Mouse (Mus musculus): ENCODE measurements around the gene Aspdh.

Gene Aspdh

DNA sequence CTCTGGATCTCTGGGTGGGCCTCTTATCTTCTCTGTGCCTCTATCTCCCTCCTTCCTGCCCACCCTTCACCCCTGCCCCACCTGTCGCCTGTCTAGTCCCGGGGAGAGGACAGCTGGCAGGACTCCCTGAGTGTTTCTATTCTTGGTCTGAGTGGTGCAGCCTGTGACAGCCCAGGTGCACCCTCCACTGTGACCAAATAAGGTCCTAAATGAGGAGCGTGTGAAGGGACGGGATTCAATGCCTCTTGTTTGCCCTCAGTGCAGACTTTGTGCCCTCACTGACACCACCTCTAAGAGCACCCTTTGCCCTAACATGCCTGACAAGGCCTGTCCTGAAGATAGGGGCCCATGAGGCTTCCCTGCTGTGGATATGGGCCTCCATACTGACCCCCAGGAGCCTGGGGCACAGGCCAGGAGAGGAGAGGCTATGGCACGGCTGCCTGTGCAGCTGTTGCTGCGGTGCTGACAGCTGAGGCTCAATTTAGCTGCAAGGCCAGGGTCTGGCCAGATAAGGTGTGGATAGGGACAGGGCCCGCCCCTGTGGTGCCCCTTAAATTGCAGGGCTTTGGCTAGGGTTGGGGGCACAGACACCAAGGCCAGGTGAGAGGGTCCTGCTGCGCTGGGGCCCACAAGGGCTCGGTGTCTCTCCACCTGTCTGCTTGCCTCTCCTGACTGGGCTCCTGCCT lies 7.9 kb downstream of the Aspdh start:
- no peak for DNase-seq

GRCm38 (mm10) chr7:44474419-44474818 lies 9.2 kb downstream of the Aspdh start:
- no peak for DNase-seq

DNA sequence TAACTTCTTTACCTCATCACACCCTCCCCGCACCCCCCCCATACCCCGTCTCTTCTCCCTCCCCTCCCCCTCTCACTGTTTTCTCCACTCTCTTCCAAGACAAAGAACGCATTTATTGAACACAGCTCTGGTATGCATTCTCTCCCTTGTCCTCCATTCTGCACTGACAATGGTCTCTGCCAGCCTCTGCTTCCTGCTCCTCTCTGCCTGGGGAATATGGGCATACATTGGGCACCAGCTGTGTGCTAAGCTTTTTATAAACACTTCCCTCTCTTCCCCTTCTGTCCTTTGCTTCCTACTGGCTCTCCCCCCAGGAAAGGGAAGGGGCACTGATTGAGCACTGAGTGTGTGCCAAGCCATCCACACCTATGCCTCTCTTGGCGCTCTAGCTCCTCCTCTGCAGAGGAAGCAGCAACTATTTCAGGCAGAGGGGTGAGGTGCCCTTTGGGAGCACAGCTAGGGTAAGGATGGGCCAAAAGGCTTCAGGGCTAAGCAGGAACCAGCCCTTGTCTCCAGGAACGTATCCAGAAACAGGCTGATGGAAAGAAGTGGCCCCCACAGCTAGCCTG lies 9.9 kb downstream of the Aspdh start:
- DNase-seq, result no peak

DNA sequence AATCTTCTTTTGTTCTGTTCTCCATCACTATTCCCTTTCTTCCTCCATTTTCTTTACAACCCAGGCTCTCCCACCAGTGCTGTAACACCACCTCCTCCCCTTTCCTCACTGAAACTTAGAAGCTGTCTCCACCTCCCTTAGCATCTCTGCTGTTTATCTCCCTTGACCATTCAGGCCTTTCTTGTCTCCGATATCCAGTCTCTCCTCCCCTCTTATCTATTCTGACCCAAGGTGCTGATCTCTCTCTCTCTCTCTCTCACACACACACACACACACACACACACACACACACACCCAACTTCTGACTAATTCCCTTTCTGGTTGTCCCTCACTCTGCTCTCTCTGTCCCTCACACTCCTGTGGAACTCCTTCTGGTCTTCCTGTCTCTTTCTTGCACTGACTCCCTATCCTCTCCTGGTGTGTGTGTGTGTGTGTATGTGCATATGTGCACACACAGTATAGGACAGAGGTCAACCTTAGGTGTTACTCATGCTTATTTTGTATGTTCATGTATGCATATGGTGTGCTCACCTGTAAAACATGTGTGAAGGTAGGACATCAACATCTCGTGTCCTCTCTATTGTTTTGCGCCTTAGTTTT lies 17.7 kb downstream of the Aspdh start:
- no peak for DNase-seq

DNA sequence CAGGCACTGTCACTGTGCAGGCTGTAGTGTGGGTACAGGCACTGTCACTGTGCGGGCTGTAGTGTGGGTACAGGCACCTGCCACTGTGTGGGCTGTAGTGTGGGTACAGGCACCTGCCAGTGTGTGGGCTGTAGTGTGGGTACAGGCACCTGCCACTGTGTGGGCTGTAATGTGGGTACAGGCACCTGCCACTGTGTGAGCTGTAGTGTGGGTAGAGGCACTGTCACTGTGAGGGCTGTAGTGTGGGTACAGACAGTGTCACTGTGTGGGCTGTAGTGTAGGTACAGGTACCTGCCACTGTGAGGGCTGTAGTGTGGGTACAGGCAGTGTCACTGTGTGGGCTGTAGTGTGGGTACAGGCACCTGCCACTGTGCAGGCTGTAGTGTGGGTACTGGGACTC lies 18.9 kb downstream of the Aspdh start:
- DNase-seq, result peak in 1 of 2 experiments; percentile 1

GRCm38 (mm10) chr7:44484841-44485571 lies 19.8 kb downstream of the Aspdh start:
- DNase-seq, result peak; percentile 51 to 71

DNA sequence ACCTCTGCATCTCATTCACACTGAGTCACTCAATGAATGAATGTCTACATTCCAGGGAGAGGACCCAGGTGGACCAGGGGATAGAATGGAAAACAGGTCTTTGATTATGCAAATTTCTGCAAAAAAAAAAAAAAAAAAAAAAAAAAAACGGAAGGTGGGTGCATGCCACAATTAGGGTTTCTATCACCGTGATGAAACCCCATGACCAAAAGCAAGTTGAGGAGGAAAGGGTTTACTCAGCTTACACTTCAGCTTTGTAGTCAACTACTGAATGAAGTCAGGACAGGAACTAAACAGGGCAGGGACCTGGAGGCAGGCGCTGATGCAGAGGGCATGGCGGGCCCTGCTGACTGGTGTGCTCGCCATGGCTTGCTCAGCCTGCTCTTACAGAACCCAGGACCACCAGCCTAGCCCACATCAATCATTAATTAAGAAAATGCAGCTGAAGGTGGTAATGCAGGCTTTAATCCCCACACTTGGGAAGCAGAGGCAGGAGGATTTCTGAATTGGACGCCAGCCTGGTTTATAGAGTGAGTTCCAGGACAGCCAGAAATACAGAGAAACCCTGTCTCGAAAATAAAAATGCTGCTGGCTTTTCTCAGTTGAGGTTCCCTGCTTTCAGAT lies 20.5 kb downstream of the Aspdh start:
- DNase-seq, result no peak

DNA sequence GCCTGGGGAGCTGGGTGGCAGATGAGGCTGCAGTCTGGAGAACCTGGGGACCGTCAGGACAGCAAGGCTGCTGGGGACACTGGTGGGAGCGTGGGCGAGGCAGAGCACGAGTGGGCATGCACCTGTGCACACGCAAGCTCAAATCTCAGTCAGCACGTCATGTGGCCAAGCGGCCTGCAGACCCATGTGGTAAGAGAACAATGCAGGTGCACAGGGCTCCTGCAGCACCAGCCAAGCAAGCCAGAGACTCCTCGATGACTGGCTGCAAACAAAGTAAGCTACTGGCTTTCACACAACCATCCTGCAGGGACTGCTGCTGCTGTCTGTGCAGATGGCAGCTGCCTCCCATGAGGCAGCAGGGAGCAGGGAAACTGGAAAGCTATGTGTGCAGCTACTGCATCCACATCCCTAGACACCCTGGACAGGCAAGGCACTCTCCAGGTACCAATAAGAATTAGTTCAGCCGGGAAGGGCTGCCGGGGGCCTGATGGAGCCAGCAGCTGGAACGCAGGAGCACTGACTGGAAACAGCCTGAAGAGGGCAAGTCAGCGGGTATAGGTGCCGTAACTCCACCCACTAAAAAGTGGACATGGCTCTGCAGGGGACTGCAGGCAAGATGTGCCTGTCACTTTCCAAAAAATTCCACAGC lies 21.9 kb downstream of the Aspdh start:
- DNase-seq, result peak in 1 of 2 experiments; percentile 2

DNA sequence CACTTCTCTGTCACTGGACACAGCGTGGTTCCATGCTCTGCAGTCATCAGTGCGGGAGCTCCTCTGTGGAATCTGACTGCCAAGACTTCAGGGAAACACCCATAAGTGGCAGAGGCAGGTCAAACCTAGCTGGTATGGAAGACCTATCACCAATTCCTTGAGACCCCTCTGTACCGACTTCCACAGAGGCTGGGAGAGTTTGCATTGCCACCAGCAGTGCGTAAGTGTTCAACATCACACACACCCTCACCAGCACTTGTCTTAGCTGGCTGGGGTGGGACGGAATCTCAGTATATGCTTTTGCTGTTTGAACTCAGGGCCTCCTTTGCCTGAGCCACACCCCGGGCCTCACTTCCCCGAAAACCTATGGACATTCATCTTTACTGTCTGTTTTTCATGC lies 22.7 kb downstream of the Aspdh start:
- DNase-seq, result peak in 1 of 2 experiments; percentile 2

- peak in 1 of 2 experiments; percentile 2 for DNase-seq
Observed at GRCm38 (mm10) chr7:44488545-44488944, 23.4 kb downstream of the Aspdh start.

GRCm38 (mm10) chr7:44490281-44490680 lies 25.1 kb downstream of the Aspdh start:
- no peak for DNase-seq

GRCm38 (mm10) chr7:44491391-44491790 lies 26.2 kb downstream of the Aspdh start:
- DNase-seq, result no peak

- peak in 1 of 2 experiments; percentile 4 for DNase-seq
Observed at GRCm38 (mm10) chr7:44492166-44492826, 27.1 kb downstream of the Aspdh start.

DNA sequence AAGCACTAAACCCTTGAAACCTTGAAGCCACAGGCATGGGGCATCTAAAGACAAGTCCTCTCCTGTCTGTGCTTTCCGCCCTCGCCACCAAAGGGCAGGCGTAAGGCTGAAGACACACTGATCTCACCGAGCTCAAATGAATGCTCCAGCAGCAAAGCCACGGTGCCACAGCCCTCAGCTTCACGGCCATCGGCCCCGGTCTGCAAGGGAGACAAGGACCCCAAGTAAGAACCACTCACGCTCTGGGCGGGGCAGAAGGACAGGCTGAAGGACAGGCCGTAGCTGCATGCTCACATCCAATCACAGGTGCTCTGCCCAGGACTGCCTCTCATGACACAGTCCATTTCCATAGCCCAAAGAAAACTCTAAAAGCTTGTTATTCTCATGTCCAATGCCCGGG lies 29.5 kb downstream of the Aspdh start:
- DNase-seq, result peak in 1 of 2 experiments; percentile 4

DNA sequence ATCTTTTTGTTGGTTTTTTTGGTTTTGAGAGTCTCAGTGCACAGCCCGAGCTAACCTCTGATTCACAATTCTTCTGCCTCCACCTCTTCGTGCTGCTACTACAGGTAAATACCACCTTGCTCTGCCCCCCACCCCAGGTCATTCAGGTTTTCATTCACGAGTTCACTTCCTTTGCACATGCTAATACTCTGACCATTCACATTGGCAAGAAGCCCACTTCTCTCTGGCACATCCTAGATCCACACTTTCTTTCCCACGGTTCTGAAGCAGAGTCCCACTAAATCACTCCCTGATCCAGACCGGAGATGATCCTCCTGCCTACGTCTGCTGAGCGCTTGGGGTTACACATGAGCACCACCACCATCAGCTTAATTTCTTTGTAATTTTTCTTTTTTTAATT lies 29.9 kb downstream of the Aspdh start:
- peak in 1 of 2 experiments; percentile 2 for DNase-seq

DNA sequence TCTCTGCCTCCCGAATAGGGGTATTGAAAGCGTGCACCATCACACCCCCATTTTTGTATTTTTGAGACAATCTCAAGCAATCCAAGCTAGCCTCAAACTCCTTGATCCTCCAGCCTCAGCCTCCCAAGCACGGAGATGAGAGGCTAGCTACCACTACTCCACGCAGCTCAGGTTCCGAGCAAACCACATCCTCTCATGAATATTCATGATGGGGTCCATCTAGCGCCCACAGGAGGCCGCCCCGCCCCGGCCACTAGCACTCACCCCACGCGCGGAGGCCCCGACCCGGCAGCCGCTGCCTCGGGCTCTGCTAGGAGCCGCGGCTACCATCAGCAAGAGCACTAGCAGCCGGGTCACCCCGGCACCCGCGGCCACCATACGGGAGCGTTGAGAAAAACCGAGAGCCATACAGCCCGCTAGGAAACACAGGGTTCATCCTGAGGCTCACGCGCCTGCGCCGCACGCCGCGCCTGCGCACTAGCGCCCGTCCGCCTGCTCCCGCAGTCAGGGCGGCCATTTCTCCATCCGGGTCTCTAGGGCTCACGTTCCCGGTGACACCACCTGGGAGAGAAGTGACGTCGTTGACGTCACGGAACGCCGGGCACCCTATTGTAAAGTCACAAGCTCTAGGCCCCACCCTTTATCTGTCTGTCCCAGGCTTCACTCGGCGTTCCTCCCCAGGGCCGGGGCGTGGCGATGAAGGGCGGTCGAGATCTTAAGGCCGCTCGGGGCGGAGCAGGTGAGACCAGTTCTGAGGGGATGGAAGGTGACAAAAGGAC lies 31.0 kb downstream of the Aspdh start, which contains the start of the genes Emc10 and Fam71e1:
Gene Emc10 (minus strand): TSS at position 538 of the 779 bp plus-strand sequence.
Gene Fam71e1 (plus strand): TSS at position 590 of the 779 bp plus-strand sequence.
- DNase-seq, result peak; percentile 96 to 97

DNA sequence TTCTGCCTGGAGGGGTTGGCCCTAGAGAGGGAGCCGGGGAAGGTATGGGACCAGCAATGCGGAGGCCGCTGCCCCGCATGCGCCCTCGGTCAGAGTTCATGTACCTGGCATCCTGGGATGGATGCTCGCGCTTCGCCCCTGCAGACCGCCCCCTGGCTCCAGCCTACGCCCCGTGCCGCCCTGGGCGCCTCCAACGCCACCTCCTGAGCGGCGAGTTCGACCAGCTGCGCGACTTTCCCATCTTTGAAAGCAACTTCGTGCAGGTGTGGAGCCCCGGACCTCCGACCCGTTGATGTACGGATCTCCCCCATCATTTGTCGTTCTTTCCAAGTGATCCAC lies 31.5 kb downstream of the Aspdh start:
- DNase-seq, result no peak

GRCm38 (mm10) chr7:44497361-44498055 lies 32.3 kb downstream of the Aspdh start:
- no peak for DNase-seq

DNA sequence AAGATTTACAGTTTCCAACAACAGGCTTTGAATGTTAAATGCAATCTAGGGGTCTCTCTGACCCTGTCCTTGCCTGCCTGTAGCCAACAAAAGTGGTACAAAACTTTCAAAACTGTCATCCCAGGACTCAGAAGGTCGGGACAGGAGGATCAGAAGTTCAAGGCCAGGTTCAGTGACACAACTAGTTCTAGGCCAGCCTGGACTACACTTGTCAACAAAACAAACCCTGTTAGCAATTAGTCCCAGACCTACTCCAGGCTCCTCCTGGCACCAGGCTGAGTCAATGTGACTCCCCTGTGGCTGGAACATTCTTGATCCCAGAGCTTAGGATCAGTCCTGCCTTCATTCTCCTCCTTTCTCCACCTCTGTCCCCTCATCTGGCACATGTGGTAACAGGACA lies 33.7 kb downstream of the Aspdh start:
- DNase-seq, result no peak

DNA sequence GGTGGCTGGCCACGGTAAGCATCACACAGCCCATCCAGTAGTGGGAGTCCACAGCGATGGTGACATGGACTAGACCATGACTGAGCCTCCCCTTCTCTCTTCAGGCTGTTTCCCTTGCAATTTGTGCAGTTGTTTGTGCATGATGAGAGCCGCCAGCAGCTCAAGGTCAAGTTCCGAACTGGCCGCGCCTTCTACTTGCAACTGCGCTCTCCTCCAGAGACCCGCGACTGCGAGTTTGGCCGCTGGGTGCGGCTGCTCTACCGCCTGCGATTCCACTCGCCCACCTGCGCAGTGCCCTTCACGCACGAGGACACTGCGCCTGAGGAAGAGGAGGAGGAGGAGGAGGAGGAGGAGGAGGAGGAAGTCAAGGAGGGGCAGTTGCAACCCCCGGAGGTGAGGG lies 34.9 kb downstream of the Aspdh start:
- no peak for DNase-seq
